Comparison of ENCODE assay signal across 8 mouse cellular contexts in genomic region chrY:1244940-1245339, GRCm38 (mm10). TPM values are rescaled to one million over a fixed set of nuclear protein-coding genes. Genes with fewer than 3 reads are reported as not detected.
DNase-seq lines count a peak whose midpoint lies in the region; ATAC-seq and TF ChIP-seq lines count a peak whose summit lies in the region.

No protein-coding gene starts in this region.

- H3K4me2 ChIP-seq in lung, embryonic 14.5 days, result peak overlapping the region; percentile 47
- H3K4me2 ChIP-seq in hindbrain, embryonic 16.5 days (ENCODE audit: low read length), result peak overlapping the region; percentile 47
- H3K4me2 ChIP-seq in midbrain, embryonic 13.5 days (replicated peaks), result peak overlapping the region; percentile 47

- ATAC-seq in lung, embryonic 14.5 days (ENCODE audit: insufficient read depth), result no peak
- ATAC-seq in hindbrain, embryonic 16.5 days, result no peak
- ATAC-seq in midbrain, embryonic 13.5 days, result no peak

- peak overlapping the region; percentile 59 for H3K9ac ChIP-seq in lung, embryonic 14.5 days
- H3K9ac ChIP-seq in hindbrain, embryonic 16.5 days (ENCODE audit: low read depth, low read length), result peak overlapping the region; percentile 51; the same call in 1 of the 2 replicates
- H3K9ac ChIP-seq in midbrain, embryonic 13.5 days (replicated peaks), result peak overlapping the region; percentile 52

- H3K27me3 ChIP-seq in lung, embryonic 14.5 days (ENCODE audit: insufficient read depth, low read length), result no peaks in the 10 kb centered on the region
- no peaks in the 10 kb centered on the region for H3K27me3 ChIP-seq in embryonic facial prominence, embryonic 10.5 days (replicated peaks; ENCODE audit: low read depth, poor library complexity, severe bottlenecking)
- no peaks in the 10 kb centered on the region for H3K27me3 ChIP-seq in hindbrain, embryonic 16.5 days (replicated peaks; ENCODE audit: control insufficient read depth, insufficient read depth, low read length)
- no peaks in the 10 kb centered on the region for H3K27me3 ChIP-seq in midbrain, embryonic 13.5 days

- 1% methylated on average over 9 of the region's 9 CpGs for WGBS in lung, embryonic 14.5 days
- WGBS in embryonic facial prominence, embryonic 10.5 days, result under 1% methylated on average over 9 of the region's 9 CpGs
- 0% methylated on average over 9 of the region's 9 CpGs for whole genome bisulfite sequencing in hindbrain, embryonic 16.5 days
- WGBS in midbrain, embryonic 13.5 days, result 0% methylated on average over 7 of the region's 9 CpGs

- TF ChIP-seq CTCF in lung, embryonic 14.5 days (IDR thresholded peaks at IDR 0.05; ENCODE audit: low read depth), result no peak

- DNase-seq in lung, embryonic 14.5 days, result no peak
- no peak for DNase-seq in lung, adult 18-20 months
- no peak for DNase-seq in embryonic facial prominence, embryonic 10.5 days (ENCODE audit: low spot score)
- DNase-seq in cerebellum, adult 18-20 months, result no peak
- DNase-seq in spleen, adult 12 weeks (ENCODE audit: low spot score), result no peak
- DNase-seq in retina, embryonic 14.5 days (ENCODE audit: low spot score), result no peak

- H3K27ac ChIP-seq in lung, embryonic 14.5 days (ENCODE audit: low read depth), result peak overlapping the region; percentile 70; the same call in 1 of the 2 replicates
- peak overlapping the region; percentile 83 for H3K27ac ChIP-seq in embryonic facial prominence, embryonic 10.5 days (replicated peaks)
- H3K27ac ChIP-seq in hindbrain, embryonic 16.5 days (ENCODE audit: low read depth, low read length), result peak overlapping the region; percentile 68; the same call in 1 of the 2 replicates
- peak overlapping the region; percentile 74 for H3K27ac ChIP-seq in midbrain, embryonic 13.5 days

- H3K4me1 ChIP-seq in lung, embryonic 14.5 days (ENCODE audit: insufficient read depth), result no peaks in the 10 kb centered on the region
- no peaks in the 10 kb centered on the region for H3K4me1 ChIP-seq in embryonic facial prominence, embryonic 10.5 days
- no peaks in the 10 kb centered on the region for H3K4me1 ChIP-seq in hindbrain, embryonic 16.5 days (ENCODE audit: control insufficient read depth, insufficient read depth, low read depth, low read length)
- H3K4me1 ChIP-seq in midbrain, embryonic 13.5 days (replicated peaks), result no peaks in the 10 kb centered on the region

- no peaks in the 10 kb centered on the region for H3K9me3 ChIP-seq in lung, embryonic 14.5 days (ENCODE audit: low read depth, low read length)
- H3K9me3 ChIP-seq in embryonic facial prominence, embryonic 10.5 days, result no peaks in the 10 kb centered on the region
- H3K9me3 ChIP-seq in hindbrain, embryonic 16.5 days (ENCODE audit: control insufficient read depth, low read length), result no peaks in the 10 kb centered on the region
- no peaks in the 10 kb centered on the region for H3K9me3 ChIP-seq in midbrain, embryonic 13.5 days

- peak overlapping the region; percentile 41 for H3K4me3 ChIP-seq in lung, embryonic 14.5 days (ENCODE audit: low read depth, low read length)
- peak overlapping the region; percentile 54 for H3K4me3 ChIP-seq in embryonic facial prominence, embryonic 10.5 days
- peak overlapping the region; percentile 45 for H3K4me3 ChIP-seq in hindbrain, embryonic 16.5 days (ENCODE audit: low read length)
- H3K4me3 ChIP-seq in midbrain, embryonic 13.5 days (replicated peaks), result peak overlapping the region; percentile 45

- no peaks in the 10 kb centered on the region for H3K36me3 ChIP-seq in lung, embryonic 14.5 days (ENCODE audit: insufficient read depth)
- H3K36me3 ChIP-seq in embryonic facial prominence, embryonic 10.5 days (replicated peaks), result no peaks in the 10 kb centered on the region
- no peaks in the 10 kb centered on the region for H3K36me3 ChIP-seq in hindbrain, embryonic 16.5 days (ENCODE audit: control insufficient read depth, insufficient read depth, low read length)
- H3K36me3 ChIP-seq in midbrain, embryonic 13.5 days, result no peaks in the 10 kb centered on the region

RNA-seq across cellular contexts. Expression of gene Uty, which starts 0.6 kb away (rescaled TPM):
- polyA plus RNA-seq in lung, embryonic 14.5 days (2014; fragmentation: Nextera tagmentation; extraction: Ambion mirVana), result 22.7 TPM in 1 of 2 replicates, not detected in the other
- polyA plus RNA-seq in embryonic facial prominence, embryonic 10.5 days (2016; fragmentation: Nextera tagmentation; extraction: Ambion mirVana), result 12.8 and 16.4 TPM in 2 replicates
- 5.3 and 8.7 TPM in 2 replicates for polyA plus RNA-seq in hindbrain, embryonic 16.5 days (2015; fragmentation: Nextera tagmentation; extraction: Ambion mirVana)
- polyA plus RNA-seq in midbrain, embryonic 13.5 days (2015; fragmentation: Nextera tagmentation; extraction: Ambion mirVana), result 9.0 and 14.5 TPM in 2 replicates

RNA-seq across cellular contexts. Expression of gene Ddx3y, which starts 41.5 kb away (rescaled TPM):
- polyA plus RNA-seq in lung, embryonic 14.5 days (2014; fragmentation: Nextera tagmentation; extraction: Ambion mirVana), result 37.8 TPM in 1 of 2 replicates, not detected in the other
- 16.3 and 17.5 TPM in 2 replicates for polyA plus RNA-seq in embryonic facial prominence, embryonic 10.5 days (2016; fragmentation: Nextera tagmentation; extraction: Ambion mirVana)
- 13.5 and 19.1 TPM in 2 replicates for polyA plus RNA-seq in hindbrain, embryonic 16.5 days (2015; fragmentation: Nextera tagmentation; extraction: Ambion mirVana)
- polyA plus RNA-seq in midbrain, embryonic 13.5 days (2015; fragmentation: Nextera tagmentation; extraction: Ambion mirVana), result 12.0 and 23.4 TPM in 2 replicates
